Mouse (Mus musculus) limb, embryonic 11.5 days (tissue): Measurements from ENCODE around the gene Thsd7a. TPM values are rescaled to one million over a fixed set of nuclear protein-coding genes. Genes with fewer than 3 reads are reported as not detected.

Source experiments
- ATAC-seq: fragments of 200-750 bp; cut with Nextera tagmentation; 2 replicates; pipeline ENCODE4 v1.8.0; 2017; ENCODE audit warnings: low read depth; ENCODE audit not compliant: insufficient number of reproducible peaks, low FRiP score, low TSS enrichment
- DNase-seq: peaks from one replicate; pipeline ENCODE4 v3.0.0-alpha.2; 2015; ENCODE audit warnings: low spot score
- H3K27ac ChIP-seq: fragments of 300-500 bp; sonication (generic); replicated peaks from 2 replicates; pipeline ENCODE4 v1.5.1; 2014; ENCODE audit warnings: low read depth, mild to moderate bottlenecking, low read length
- H3K27me3 ChIP-seq: fragments of 300-500 bp; sonication (generic); 2 replicates; pipeline ENCODE4 v1.6.1; 2014; ENCODE audit warnings: mild to moderate bottlenecking, low read length, mixed read lengths; ENCODE audit not compliant: control insufficient read depth, insufficient read depth
- H3K36me3 ChIP-seq: fragments of 300-500 bp; sonication (generic); 2 replicates; pipeline ENCODE4 v1.6.1; 2014; ENCODE audit warnings: mild to moderate bottlenecking, low read length, moderate library complexity, mixed read lengths; ENCODE audit not compliant: control insufficient read depth, insufficient read depth
- H3K4me1 ChIP-seq: fragments of 300-500 bp; sonication (generic); 2 replicates; pipeline ENCODE4 v1.6.1; 2014; ENCODE audit warnings: low read length, mixed read lengths; ENCODE audit not compliant: control insufficient read depth, insufficient read depth
- H3K4me2 ChIP-seq: fragments of 300-500 bp; sonication (generic); 2 replicates; pipeline ENCODE4 v1.6.1; 2014; ENCODE audit warnings: low read depth, mild to moderate bottlenecking, moderate library complexity; ENCODE audit not compliant: severe bottlenecking
- H3K4me3 ChIP-seq: fragments of 300-500 bp; sonication (generic); 2 replicates; pipeline ENCODE4 v1.5.1; 2014; ENCODE audit warnings: low read depth, low read length
- H3K9ac ChIP-seq: fragments of 300-500 bp; sonication (generic); 2 replicates; pipeline ENCODE4 v1.6.1; 2014; ENCODE audit warnings: mild to moderate bottlenecking, low read length
- H3K9me3 ChIP-seq: fragments of 300-500 bp; sonication (generic); 2 replicates; pipeline ENCODE4 v1.6.1; 2016; ENCODE audit warnings: low read length; ENCODE audit not compliant: control insufficient read depth
- WGBS: fragments of 180-500 bp; shearing (Covaris S2); extraction: QIAGEN DNeasy Blood & Tissue Kit; methylation state at CpG from one replicate; pipeline ENCODE4 v1.1.7; 2014; 5-methylcytosine and 5-hydroxymethylcytosine counted together
- polyA plus RNA-seq: library from polyadenylated mRNA; unstranded; fragments of >200 nt; fragmentation: Nextera tagmentation; extraction: Ambion mirVana; gene quantifications from 2 replicates; pipeline ENCODE4 v1.2.1, GENCODE M21; 2014

Thsd7a gene
- polyA plus RNA-seq = 1.5 and 2.3 TPM in 2 replicates

GRCm38 (mm10) chr6:12748787-12749530, at the start of gene Thsd7a:
Gene Thsd7a (minus strand): TSS chr6:12749410.
- H3K27me3 ChIP-seq = no peaks in the 10 kb centered on the region

GRCm38 (mm10) chr6:12787129-12787528, 37.9 kb upstream of the Thsd7a start:
- Histone ChIP-seq H3K27me3 (no peaks in the 10 kb centered on the region), H3K9ac (no peak overlapping the region), H3K27ac (no peak overlapping the region), H3K4me3 (no peak overlapping the region), H3K4me1 (no peaks in the 10 kb centered on the region), H3K4me2 (no peak overlapping the region), H3K36me3 (no peaks in the 10 kb centered on the region), H3K9me3 (no peaks in the 10 kb centered on the region)
- DNase-seq (no peak), ATAC-seq (no peak)
- 65% methylated on average over 2 of the region's 2 CpGs for WGBS

More at GRCm38 (mm10) chr6:12748787-12749530, at the start of gene Thsd7a:
- Histone ChIP-seq H3K27ac (no peak within 1 kb of the TSS), H3K4me1 (no peaks in the 10 kb centered on the region), H3K9me3 (no peaks in the 10 kb centered on the region), H3K4me3 (peak within 1 kb of the TSS; percentile 61), H3K4me2 (peak within 1 kb of the TSS; percentile 92), H3K9ac (peak within 1 kb of the TSS; percentile 78), H3K36me3 (no peaks in the 10 kb centered on the region)
- DNase-seq = peak; percentile 78
- WGBS = under 1% methylated on average over 56 of the region's 56 CpGs
- peak; percentile 83 for ATAC-seq

- Histone ChIP-seq H3K4me1 (no peaks in the 10 kb centered on the region), H3K9me3 (no peaks in the 10 kb centered on the region), H3K4me3 (no peak overlapping the region), H3K4me2 (no peak overlapping the region), H3K27ac (no peak overlapping the region), H3K27me3 (no peaks in the 10 kb centered on the region), H3K9ac (no peak overlapping the region), H3K36me3 (no peaks in the 10 kb centered on the region)
- DNase-seq (no peak), ATAC-seq (no peak; the same call in 1 of the 2 replicates)
- WGBS = 58% methylated on average over 2 of the region's 2 CpGs
Measured at GRCm38 (mm10) chr6:12786378-12786982, 37.3 kb upstream of the Thsd7a start.

DNA sequence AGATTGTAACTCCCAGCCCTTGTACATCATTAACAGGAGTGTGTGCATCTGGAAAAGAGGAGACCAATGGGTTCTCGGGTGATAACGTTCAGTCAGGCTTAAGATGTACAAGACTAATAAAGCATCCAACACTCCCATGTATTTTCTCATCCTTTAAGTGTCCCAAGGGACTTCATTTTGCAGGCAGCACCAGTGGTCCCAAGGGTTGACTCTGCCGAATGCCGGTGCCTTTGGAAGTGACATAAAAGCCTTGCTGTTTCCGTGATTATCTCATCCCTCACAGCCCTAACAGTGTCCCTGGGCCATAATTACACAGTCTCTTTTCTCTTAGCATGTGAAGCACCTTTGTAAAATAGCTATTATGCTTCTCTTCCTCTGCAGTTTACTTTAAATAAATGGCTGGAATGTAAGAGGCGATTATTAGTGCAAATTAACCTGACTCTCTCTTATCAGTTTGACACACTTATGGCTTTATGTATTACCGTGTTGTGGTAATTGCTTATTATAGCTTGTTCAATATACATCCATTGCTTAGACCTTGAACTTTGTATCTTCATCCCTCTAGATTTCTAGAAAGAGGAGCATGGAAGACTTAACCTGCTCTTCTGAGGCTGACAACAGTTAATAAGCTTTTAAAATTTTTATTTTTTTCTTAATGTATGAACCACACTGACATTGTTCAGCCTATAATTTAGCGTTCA, 35.9 kb upstream of the Thsd7a start:
- no peak for DNase-seq
- Histone ChIP-seq H3K27ac (no peak overlapping the region), H3K9ac (no peak overlapping the region), H3K9me3 (no peaks in the 10 kb centered on the region), H3K27me3 (no peaks in the 10 kb centered on the region), H3K36me3 (no peaks in the 10 kb centered on the region), H3K4me3 (no peak overlapping the region), H3K4me1 (no peaks in the 10 kb centered on the region), H3K4me2 (no peak overlapping the region)
- ATAC-seq = 0 out of 2 replicates have a peak, but pooled peaks have one; percentile 3
- 84% methylated on average over 8 of the region's 8 CpGs for WGBS

DNA sequence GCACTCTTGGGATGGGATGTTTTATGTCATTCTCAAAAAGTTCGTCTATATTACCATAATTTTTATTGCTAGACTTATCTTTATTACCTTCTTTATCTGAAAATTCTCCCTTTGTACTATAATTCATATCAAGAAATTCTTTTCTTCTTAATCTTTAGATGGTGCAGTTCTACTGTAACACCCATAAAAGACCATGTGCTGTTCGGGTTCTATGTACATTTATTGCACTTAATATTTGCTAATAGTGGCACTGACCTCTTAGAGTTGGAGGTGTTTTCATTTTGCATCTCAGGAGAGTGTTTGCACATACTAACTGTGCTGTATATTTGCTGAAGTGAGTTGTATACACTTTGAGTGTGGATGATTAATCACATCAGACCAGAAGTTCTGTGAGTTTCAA, 23.6 kb upstream of the Thsd7a start:
- DNase-seq (no peak), ATAC-seq (no peak)
- Histone ChIP-seq H3K36me3 (no peaks in the 10 kb centered on the region), H3K4me3 (no peak overlapping the region), H3K9me3 (no peaks in the 10 kb centered on the region), H3K4me2 (no peak overlapping the region), H3K4me1 (no peaks in the 10 kb centered on the region), H3K9ac (no peak overlapping the region), H3K27me3 (no peaks in the 10 kb centered on the region), H3K27ac (no peak overlapping the region)
- 75% methylated on average over 2 of the region's 2 CpGs for WGBS

GRCm38 (mm10) chr6:12765191-12765590, 16.0 kb upstream of the Thsd7a start:
- 87% methylated on average over 6 of the region's 6 CpGs for WGBS
- Histone ChIP-seq H3K4me1 (no peaks in the 10 kb centered on the region), H3K9ac (no peak overlapping the region), H3K36me3 (no peaks in the 10 kb centered on the region), H3K4me2 (no peak overlapping the region), H3K9me3 (no peaks in the 10 kb centered on the region), H3K27me3 (no peaks in the 10 kb centered on the region), H3K27ac (no peak overlapping the region), H3K4me3 (no peak overlapping the region)
- no peak for DNase-seq
- ATAC-seq = no peak

DNA sequence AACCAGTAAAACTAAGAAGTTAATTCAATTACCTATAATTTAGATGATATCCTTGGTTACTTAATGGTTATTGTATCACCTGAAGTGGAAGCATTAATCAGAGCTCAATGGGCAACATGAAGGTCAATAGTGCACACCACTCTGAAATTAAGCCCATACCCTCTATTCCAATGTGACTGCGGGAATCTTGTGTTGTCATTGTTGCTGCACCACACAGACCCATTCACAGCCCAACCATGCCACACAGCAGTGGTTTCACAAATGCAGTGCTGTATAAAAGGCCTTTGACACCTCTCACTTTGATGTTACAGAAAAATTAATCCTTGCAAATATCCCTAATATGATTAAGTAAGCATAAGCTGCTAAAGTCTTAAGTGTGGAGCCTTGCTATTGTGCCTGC, 15.4 kb upstream of the Thsd7a start:
- 94% methylated on average over 1 of the region's 1 CpGs for WGBS
- Histone ChIP-seq H3K4me3 (no peak overlapping the region), H3K36me3 (no peaks in the 10 kb centered on the region), H3K4me1 (no peaks in the 10 kb centered on the region), H3K27me3 (no peaks in the 10 kb centered on the region), H3K9ac (no peak overlapping the region), H3K27ac (no peak overlapping the region), H3K4me2 (no peak overlapping the region), H3K9me3 (no peaks in the 10 kb centered on the region)
- DNase-seq (no peak), ATAC-seq (no peak)

- Histone ChIP-seq H3K27me3 (no peaks in the 10 kb centered on the region), H3K36me3 (no peaks in the 10 kb centered on the region), H3K4me1 (no peaks in the 10 kb centered on the region), H3K27ac (no peak overlapping the region), H3K9me3 (no peaks in the 10 kb centered on the region), H3K4me2 (no peak overlapping the region), H3K4me3 (no peak overlapping the region), H3K9ac (no peak overlapping the region)
- DNase-seq = no peak
- ATAC-seq = no peak
- 92% methylated on average over 3 of the region's 3 CpGs for WGBS
Measured at GRCm38 (mm10) chr6:12763816-12764215, 14.6 kb upstream of the Thsd7a start.
